Mouse (Mus musculus) neural tube, embryonic 10.5 days (tissue): ENCODE results near the gene Acsbg1.

Source experiments
- DNase-seq: peaks from one replicate; pipeline ENCODE4 v3.0.0-alpha.2; 2017; ENCODE audit warnings: low spot score; ENCODE audit errors: extremely low spot score

The Acsbg1 gene

GRCm38 (mm10) chr9:54671962-54672361, 10.3 kb upstream of the Acsbg1 start:
- no peak for DNase-seq

GRCm38 (mm10) chr9:54668455-54668854, 6.8 kb upstream of the Acsbg1 start:
- no peak for DNase-seq

GRCm38 (mm10) chr9:54666116-54666515, 4.4 kb upstream of the Acsbg1 start:
- no peak for DNase-seq

GRCm38 (mm10) chr9:54664358-54664757, 2.7 kb upstream of the Acsbg1 start:
- DNase-seq: no peak

GRCm38 (mm10) chr9:54658773-54659172, 2.9 kb downstream of the Acsbg1 start:
- no peak for DNase-seq

- DNase-seq: no peak
Observed at GRCm38 (mm10) chr9:54656402-54656801, 5.3 kb downstream of the Acsbg1 start.

GRCm38 (mm10) chr9:54655846-54656245, 5.8 kb downstream of the Acsbg1 start:
- no peak for DNase-seq

GRCm38 (mm10) chr9:54652778-54653177, 8.9 kb downstream of the Acsbg1 start:
- no peak for DNase-seq

- no peak for DNase-seq
Observed at GRCm38 (mm10) chr9:54649360-54649759, 12.3 kb downstream of the Acsbg1 start.

- DNase-seq: no peak
Observed at GRCm38 (mm10) chr9:54647456-54647855, 14.2 kb downstream of the Acsbg1 start.

- no peak for DNase-seq
Observed at GRCm38 (mm10) chr9:54646252-54646651, 15.4 kb downstream of the Acsbg1 start.

- no peak for DNase-seq
Observed at GRCm38 (mm10) chr9:54645530-54645929, 16.1 kb downstream of the Acsbg1 start.

- no peak for DNase-seq
Observed at GRCm38 (mm10) chr9:54643179-54643578, 18.5 kb downstream of the Acsbg1 start.

GRCm38 (mm10) chr9:54642556-54642955, 19.1 kb downstream of the Acsbg1 start:
- no peak for DNase-seq

- no peak for DNase-seq
Observed at GRCm38 (mm10) chr9:54642149-54642548, 19.5 kb downstream of the Acsbg1 start.

GRCm38 (mm10) chr9:54641548-54641947, 20.1 kb downstream of the Acsbg1 start:
- no peak for DNase-seq

GRCm38 (mm10) chr9:54639192-54639591, 22.5 kb downstream of the Acsbg1 start:
- DNase-seq: no peak

GRCm38 (mm10) chr9:54637510-54638314, 24.0 kb downstream of the Acsbg1 start:
- no peak for DNase-seq

GRCm38 (mm10) chr9:54633401-54633800, 28.3 kb downstream of the Acsbg1 start:
- DNase-seq: no peak

GRCm38 (mm10) chr9:54630905-54631304, 30.8 kb downstream of the Acsbg1 start:
- DNase-seq: no peak

GRCm38 (mm10) chr9:54629613-54630261, 31.9 kb downstream of the Acsbg1 start:
- no peak for DNase-seq

GRCm38 (mm10) chr9:54628752-54629151, 32.9 kb downstream of the Acsbg1 start:
- DNase-seq: no peak

GRCm38 (mm10) chr9:54627240-54627639, 34.4 kb downstream of the Acsbg1 start:
- DNase-seq: no peak
